Mouse (Mus musculus) CD4-positive, CD25-positive, alpha-beta regulatory T cell, adult 2 months (primary cell): ENCODE results near the gene Arpc4.

ENCODE experiments used
- DNase-seq: peaks from one replicate; pipeline ENCODE4 v3.0.0-alpha.2; 2012; ENCODE audit warnings: low read depth, low spot score

The Arpc4 gene

DNA sequence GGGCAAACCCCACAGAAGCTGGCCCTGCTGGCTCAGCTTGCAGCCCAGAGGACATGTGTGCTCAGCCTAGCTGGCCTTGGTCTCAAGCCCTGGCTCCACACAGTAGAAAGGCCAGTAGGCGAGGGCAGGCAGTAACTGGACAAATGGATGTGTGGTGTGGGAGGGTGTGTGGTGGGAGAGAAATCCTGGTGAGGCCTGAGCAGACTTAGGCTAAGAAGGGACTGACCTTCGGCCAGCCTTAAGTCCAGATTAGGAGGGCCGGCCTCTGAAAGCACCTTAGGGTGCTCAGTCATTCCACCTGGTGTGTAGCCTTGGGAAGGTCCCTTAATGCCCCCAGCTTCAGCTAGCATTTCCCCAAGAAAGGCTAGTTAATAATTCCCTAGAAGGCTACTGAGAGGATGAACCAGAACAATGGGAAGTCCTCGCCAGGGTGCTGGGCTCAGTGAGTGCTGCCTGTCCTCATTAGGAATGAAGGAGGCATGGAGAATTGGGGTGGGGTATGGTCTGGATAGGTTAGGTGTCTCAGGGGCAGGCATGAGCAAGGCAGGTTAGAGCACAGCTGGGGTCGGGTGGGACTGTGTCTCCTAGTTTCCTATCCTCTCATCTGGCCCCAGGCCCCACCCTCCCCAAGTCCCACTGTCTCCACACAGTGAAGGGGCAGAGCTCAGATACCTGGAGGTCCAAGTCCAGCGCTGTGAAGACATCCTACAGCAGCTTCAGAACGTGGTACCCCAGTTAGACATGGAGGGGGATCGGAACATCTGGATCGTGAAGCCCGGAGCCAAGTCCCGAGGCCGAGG lies 26.9 kb downstream of the Arpc4 start:
- no peak for DNase-seq

DNA sequence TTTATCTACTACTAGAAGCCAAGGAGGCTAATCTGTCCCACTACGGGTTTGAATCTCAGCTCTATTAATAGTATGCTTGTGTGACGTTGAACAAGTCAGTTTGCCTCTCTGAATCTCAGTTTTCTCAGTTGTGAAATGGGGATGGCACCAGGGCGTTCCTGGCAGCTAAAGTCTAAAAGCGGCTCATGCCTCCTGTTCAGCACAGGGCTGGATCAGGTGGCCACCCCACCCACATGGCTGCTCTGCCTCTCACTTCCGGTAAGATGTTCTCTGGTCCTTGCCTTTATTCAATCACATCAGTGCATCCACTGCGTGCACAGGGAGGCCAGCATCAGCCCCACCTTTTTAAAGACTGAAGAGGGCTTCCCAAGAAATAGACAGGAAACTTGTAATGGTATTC lies 27.6 kb downstream of the Arpc4 start:
- no peak for DNase-seq

DNA sequence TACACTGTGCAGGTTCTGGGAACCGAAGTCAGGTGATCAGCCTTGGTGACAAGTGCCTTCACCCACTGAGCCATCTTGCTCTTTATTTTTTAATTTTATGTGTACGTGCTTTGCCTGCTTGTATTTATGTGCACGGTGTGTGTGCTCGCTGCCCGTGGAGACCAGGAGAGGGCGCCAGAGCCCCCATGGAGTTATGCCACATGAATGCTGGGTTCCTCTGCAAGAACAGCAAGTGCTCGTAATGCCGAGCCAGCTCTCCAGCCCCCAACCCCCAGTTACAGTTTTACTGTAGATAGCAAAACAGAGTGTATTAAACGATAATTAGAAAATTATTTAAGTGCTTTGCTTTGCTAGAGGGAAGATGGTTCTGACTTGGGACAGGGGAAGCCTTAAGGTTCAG lies 28.8 kb downstream of the Arpc4 start:
- DNase-seq: peak; percentile 31

DNA sequence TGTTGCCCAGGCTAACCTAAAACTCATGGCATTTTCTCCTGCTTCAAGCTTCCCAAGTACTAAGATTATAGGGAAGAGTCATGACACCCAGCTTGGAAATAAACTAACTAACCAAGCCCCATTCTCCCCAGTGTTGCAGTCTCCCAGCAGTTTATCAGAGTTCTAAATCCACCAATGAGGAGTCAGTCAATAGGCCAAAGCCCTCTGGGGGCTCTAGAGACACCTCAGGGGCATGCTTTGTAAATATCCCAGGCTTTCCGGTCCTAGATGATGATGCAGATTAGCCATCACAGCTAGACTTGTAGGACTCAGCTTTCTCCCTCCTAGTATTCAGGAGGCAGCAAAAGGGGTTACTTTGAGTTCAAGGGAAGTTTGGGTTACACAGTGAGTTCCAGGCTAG lies 32.1 kb downstream of the Arpc4 start:
- DNase-seq: no peak

DNA sequence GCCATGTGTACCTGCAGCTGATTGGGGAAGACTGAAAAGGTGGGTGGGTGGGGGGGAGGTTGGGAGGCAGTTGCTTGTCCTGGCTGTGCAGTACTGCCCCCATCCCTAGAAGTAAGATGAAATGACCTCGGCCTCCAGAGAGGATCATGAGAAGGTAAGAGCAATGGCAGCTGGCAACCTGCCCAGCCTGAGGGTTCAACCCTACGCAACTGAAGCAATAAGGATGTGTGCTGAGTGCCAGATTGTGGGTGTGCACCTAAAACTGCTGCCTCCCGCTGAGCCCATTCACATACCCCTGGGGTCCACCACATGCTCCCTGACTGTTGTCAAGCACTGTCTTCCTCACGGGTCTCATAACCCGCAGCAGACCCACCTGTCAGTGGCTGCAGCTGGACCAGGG lies 38.5 kb downstream of the Arpc4 start:
- DNase-seq: no peak

DNA sequence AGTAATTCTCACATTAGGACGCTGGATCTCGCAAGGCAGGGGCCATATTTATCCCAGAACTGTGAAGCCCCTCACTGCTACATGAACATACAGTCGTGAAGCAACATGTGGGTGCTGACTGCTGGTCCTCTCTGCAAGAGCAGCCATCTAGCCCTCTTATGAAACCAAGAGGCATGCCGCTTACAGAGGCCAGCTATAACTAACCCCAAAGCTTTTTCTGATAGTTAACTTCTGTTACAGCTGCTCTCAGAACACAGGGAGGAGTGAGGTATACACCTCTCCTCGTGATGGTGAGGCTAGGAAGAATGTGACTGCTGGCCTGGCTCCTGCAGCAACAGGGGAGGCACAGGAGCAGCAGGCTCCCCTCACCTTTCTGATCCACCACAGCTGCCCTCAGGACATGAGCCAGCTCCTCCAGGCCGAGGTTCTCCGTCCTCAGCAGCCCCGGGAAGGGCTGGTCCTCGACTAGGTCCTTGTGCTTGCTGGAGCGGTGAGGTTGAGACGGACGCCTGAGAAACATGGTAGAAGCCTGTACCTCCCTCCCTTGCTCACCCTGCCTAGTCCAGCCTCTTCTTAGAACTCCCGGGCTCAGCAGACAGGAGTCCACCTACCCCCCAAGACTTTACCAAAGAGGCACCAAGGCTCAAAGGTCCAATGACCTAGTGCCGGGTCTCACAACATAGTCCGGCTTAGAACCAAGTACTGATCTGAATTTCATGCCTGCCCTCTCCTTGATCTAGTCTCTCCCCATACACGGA lies 40.7 kb downstream of the Arpc4 start:
- no peak for DNase-seq

GRCm38 (mm10) chr6:113419199-113419587 lies 41.3 kb downstream of the Arpc4 start, which contains the start of gene Rpusd3:
Gene Rpusd3 (minus strand): TSS chr6:113419340.
- peak; percentile 100 for DNase-seq

DNA sequence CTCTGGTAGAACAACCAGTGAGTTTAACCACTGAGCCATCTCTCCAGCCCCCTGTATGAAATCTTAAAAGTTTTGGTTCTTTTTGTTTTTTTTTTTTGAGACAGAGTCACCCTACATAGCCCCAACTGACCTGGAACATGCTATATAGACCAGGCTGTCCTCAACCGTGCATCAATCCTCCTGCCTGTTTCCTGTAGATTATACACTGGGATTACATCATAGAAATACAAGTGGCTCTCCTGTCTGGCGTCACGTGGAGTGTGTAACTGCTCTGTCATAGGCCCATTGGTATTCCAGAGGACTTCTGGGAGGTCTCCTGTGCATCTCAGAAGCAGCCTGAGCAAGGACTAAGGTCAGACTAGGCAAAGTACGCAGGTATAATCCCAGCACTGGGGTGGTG lies 45.1 kb downstream of the Arpc4 start:
- DNase-seq: no peak

DNA sequence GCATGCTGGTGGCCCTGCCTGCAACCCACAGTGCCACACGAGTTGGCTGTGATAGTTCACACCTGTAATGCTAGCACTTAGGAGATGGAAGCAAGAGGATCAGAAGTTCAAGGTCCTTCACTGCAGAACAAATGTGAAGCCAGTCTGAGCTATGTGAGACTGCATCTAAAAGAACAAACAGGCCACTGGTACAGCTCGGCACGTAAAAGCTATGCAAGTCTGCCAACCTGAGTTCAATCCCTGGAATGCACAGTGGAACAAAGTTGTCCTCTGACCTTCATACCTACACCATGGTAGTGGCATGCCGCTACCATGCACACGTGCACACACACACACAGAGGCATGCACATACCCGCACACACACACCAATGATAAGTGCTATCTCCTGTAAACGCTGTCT lies 46.3 kb downstream of the Arpc4 start:
- no peak for DNase-seq

DNA sequence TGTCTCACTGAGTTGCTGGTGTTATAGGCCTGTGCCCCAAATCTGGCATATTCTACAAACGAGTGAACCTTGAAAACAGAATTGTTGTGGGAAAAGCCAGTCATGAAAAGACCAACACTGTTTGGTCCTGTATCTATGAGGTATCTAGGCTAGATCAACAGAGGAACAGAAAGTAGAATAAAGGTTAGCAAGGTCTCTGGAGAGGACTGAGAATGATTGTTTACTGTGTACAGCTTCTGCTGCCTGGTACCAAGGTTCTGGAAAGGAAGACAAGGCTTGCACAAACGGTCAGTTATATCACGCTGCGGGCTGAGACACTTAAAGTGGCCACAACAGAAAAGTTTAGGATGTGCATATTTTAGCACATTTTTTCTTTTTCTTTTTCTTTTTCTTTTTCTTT lies 48.8 kb downstream of the Arpc4 start:
- no peak for DNase-seq

- DNase-seq: peak; percentile 70
These were observed 49.5 kb downstream of the Arpc4 start for GRCm38 (mm10) chr6:113427397-113427796.

GRCm38 (mm10) chr6:113428006-113428405 lies 50.1 kb downstream of the Arpc4 start:
- no peak for DNase-seq

DNA sequence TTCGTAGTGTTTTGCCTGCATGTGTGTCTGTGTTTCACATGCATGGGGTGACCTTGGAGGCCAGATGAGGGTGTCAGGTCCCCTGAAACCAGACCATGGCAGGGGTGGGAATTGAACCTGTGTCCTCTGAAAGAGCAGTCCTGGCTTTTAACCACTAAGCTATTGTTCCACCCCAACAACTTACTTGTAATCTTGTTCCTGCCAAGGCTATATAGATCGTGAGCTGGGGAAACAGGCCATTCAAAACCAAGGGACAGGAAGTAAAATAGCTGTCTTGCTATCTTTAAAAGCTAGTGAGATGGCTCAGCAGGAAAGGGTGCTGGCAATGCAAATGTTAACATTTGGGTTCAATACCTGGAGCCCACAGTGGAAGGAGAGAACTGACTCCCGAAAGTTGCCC lies 52.0 kb downstream of the Arpc4 start:
- DNase-seq: no peak

DNA sequence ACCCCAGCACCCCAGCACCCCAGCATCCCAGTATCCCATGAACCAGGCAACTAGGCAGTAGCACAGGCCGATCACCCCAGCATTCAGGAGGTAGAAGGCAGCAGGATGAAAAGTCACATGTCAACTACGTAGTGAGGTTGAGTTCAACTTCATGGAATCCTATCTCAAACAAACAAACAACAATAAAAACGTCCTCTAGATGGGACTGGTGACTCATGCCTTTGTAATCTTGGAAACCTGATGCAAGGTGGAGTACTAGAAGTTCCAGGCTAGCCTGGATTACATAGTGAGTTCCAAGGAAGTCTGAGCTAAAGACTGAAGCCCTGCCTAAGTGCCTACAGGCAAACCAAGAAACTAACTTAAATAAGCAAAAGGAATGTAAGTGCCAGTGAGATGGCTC lies 52.9 kb downstream of the Arpc4 start:
- no peak for DNase-seq

- no peak for DNase-seq
These were observed 53.9 kb downstream of the Arpc4 start for GRCm38 (mm10) chr6:113431801-113432200.

- no peak for DNase-seq
These were observed 55.7 kb downstream of the Arpc4 start for GRCm38 (mm10) chr6:113433661-113434060.

GRCm38 (mm10) chr6:113434691-113435090 lies 56.8 kb downstream of the Arpc4 start:
- DNase-seq: no peak

DNA sequence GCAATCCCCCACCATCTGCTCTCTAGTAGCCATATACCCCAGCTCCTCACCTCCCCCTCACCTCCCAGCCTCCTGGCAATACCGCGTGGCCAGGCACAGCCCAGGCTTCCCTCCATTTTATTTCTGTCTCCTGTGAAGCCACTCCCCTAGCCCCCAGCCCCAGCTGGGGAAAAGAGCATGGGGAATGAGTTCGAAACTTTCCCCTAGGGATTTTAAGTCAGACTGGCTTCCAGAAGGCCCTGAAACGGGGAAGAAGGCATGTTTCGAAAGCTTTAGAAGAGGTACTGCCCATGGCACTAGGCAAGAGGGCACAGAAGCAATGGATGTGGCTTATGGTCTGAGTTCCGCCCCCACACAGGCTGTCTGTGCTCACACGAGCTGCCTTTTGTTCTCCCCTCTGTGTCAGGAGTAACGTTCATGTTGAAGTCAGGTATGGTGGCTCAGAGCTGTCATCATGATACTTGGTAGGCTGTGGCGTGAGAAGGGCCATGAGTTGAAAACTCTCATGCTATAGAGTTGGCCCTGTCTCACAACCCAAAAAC lies 57.8 kb downstream of the Arpc4 start, which contains the start of gene Cidec:
Cidec (minus strand) TSS at position 97 of the 542 bp plus-strand sequence.
- no peak for DNase-seq

DNA sequence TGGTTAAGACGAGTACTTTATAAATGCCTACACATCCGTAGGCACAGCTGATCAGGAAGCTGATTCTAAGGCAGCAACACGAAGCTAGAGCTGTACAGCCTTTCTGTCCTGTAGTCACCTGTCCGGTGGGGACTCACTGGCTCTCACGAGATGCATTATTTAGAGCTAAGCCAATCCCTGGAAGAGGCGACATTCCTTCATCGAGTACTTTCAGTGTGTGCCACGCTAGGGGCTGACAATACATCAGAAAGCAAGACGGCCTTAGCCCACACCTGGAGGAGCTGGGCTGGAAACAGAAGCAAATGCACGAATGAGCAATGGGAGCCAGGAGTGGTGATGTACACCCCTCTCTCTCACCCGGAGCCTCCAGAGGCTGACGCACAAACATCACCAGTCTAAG lies 59.2 kb downstream of the Arpc4 start:
- no peak for DNase-seq

DNA sequence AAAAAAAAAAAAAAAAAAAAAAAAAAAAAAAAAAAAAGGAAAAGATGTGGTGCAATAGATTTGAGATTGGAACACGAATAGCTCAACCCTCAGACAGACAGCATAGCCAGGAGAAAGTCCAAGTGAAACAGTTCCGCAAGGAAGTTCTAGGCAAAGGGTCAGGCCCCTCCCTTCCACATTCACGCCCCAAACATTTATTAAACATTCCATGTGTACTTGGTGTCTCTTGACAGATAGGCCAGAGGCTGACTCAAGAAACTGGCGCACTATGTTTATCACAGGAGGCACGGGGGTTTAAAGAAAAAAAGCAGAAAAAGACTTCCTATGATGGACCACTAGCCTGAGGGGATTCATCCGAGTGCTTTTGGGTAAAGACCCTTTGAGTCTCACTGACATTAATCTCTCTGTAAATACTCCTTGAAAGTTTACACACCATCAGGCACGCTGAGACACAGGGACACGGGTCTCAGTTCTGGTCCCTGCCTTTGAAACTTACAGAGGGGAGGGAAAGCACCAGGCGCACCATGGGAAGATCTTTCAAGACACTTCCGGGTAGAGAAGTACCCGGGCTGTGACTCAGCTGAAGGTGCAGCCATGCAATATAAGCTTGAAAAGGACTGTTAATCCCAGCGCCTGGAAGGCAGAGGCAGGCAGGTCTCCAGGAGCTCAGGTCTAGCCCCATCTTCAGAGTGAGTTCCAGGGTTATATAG lies 61.0 kb downstream of the Arpc4 start:
- peak; percentile 15 for DNase-seq
